Mouse (Mus musculus) megakaryocyte, embryonic 14.5 days (primary cell): ENCODE measurements around the gene Fam172a.

Experiments
- FLI1 ChIP-seq: IDR thresholded peaks from 2 replicates; pipeline ENCODE4 v1.6.1; 2012; ENCODE audit warnings: low read length, inconsistent platforms, mixed read lengths
- GATA1 ChIP-seq: IDR thresholded peaks from 3 replicates; pipeline ENCODE4 v1.6.1; 2012; ENCODE audit warnings: mixed read lengths, low read length, inconsistent platforms, borderline replicate concordance

DNA sequence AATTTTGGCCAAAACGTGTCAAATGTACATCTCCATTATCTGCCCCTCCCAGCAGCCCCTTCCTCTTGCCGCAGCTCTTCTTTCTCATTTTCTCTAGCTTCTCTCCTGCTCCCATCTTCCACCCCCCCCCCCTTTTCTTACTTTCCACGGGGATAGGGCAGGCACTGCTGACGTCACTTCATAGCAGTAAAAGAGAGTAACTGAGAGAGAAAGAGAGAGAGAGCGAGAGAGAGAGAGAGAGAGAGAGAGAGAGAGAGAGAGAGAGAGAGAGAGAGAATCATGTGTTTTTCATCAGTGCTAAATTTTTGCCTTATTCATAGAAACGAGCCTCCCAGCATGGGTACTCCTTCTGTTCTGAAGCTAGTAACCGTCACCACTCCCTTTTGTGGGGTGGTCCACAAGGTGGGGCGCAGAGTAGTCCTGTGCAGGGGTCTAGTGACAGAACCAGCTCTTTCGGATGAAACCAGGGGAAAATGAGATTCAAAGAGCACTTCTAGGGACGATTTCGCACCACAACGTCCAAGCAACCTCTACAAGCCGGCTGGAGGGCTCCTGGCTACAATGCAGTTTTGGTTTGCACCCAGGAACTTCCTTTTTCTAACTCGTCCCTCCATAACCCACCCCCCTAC, 480.2 kb downstream of the Fam172a start:
- TF ChIP-seq FLI1 (no peak), GATA1 (no peak)
